Mouse (Mus musculus) cerebellum, adult 2 months (tissue): ENCODE results near the gene Lrrc20.

ENCODE experiments used
- CTCF ChIP-seq: fragments of 200-500 bp; IDR thresholded peaks from 2 replicates; pipeline ENCODE4 v1.5.1; 2011; ENCODE audit warnings: low read depth, mild to moderate bottlenecking, control low read depth, low read length, moderate library complexity, borderline replicate concordance; ENCODE audit not compliant: insufficient read depth
- POLR2A ChIP-seq: fragments of 200-500 bp; IDR thresholded peaks from 2 replicates; pipeline ENCODE4 v1.6.1; 2011; ENCODE audit warnings: low read length, control low read depth, borderline replicate concordance; ENCODE audit not compliant: insufficient read depth

GRCm38 (mm10) chr10:61614311-61614710 is 138.7 kb downstream of the Lrrc20 start:
- no peak for TF ChIP-seq CTCF
- TF ChIP-seq POLR2A = no peak
